Mouse (Mus musculus) layer of hippocampus, adult 9-11 months (tissue): ENCODE measurements around the gene Rere.
A peak's percentile ranks its signal among the peaks of the same experiment; 100 is the strongest.
"Not testable (repeated sequence)": the region's sequence is repeated elsewhere in the genome, so short reads cannot be mapped to it uniquely, and the experiment has no call there.

ENCODE experiments used
- DNase-seq: peaks from one replicate; pipeline ENCODE4 v3.0.0; 2022

The Rere gene

GRCm38 (mm10) chr4:150287463-150287862 lies 6.0 kb downstream of the Rere start:
- not testable (repeated sequence) for DNase-seq

GRCm38 (mm10) chr4:150291900-150292299 lies 10.5 kb downstream of the Rere start:
- no peak for DNase-seq

- no peak for DNase-seq
Measured at GRCm38 (mm10) chr4:150294870-150295269, 13.4 kb downstream of the Rere start.

- no peak for DNase-seq
Measured at GRCm38 (mm10) chr4:150295966-150296365, 14.5 kb downstream of the Rere start.

- no peak for DNase-seq
Measured at GRCm38 (mm10) chr4:150302726-150303125, 21.3 kb downstream of the Rere start.

- DNase-seq: no peak
Measured at GRCm38 (mm10) chr4:150306701-150307100, 25.3 kb downstream of the Rere start.

- no peak for DNase-seq
Measured at GRCm38 (mm10) chr4:150307226-150307625, 25.8 kb downstream of the Rere start.

GRCm38 (mm10) chr4:150311431-150311830 lies 30.0 kb downstream of the Rere start:
- DNase-seq: no peak

GRCm38 (mm10) chr4:150312646-150313045 lies 31.2 kb downstream of the Rere start:
- peak; percentile 59 for DNase-seq

GRCm38 (mm10) chr4:150315301-150315700 lies 33.9 kb downstream of the Rere start:
- no peak for DNase-seq

GRCm38 (mm10) chr4:150316546-150316945 lies 35.1 kb downstream of the Rere start:
- DNase-seq: no peak

GRCm38 (mm10) chr4:150325046-150325801 lies 43.8 kb downstream of the Rere start:
- peak; percentile 27 for DNase-seq

GRCm38 (mm10) chr4:150326005-150326404 lies 44.6 kb downstream of the Rere start:
- no peak for DNase-seq

- DNase-seq: no peak
Measured at GRCm38 (mm10) chr4:150327476-150327875, 46.0 kb downstream of the Rere start.

GRCm38 (mm10) chr4:150333927-150334682 lies 52.7 kb downstream of the Rere start:
- no peak for DNase-seq

- no peak for DNase-seq
Measured at GRCm38 (mm10) chr4:150337260-150337659, 55.8 kb downstream of the Rere start.

- peak; percentile 81 for DNase-seq
Measured at GRCm38 (mm10) chr4:150338906-150339650, 57.6 kb downstream of the Rere start.

- no peak for DNase-seq
Measured at GRCm38 (mm10) chr4:150340796-150341525, 59.5 kb downstream of the Rere start.

- no peak for DNase-seq
Measured at GRCm38 (mm10) chr4:150344526-150344925, 63.1 kb downstream of the Rere start.

GRCm38 (mm10) chr4:150346651-150347386 lies 65.4 kb downstream of the Rere start:
- no peak for DNase-seq

GRCm38 (mm10) chr4:150347387-150347672 lies 65.9 kb downstream of the Rere start:
- DNase-seq: no peak

- no peak for DNase-seq
Measured at GRCm38 (mm10) chr4:150349680-150350101, 68.2 kb downstream of the Rere start.
